Mouse (Mus musculus) regulatory T cell (primary cell): ENCODE data around the gene Zc3h18.

ENCODE experiments used
- in situ Hi-C: fragments of 300-600 bp; cut with MboI, MseI; formaldehyde crosslinking; loops from one replicate; pipeline ENCODE4 v1.15.1; 2025; ENCODE audit warnings: high pct_unique_total_duplicates

The Zc3h18 gene

GRCm38 (mm10) chr8:122383039-122383438 lies 6.6 kb downstream of the Zc3h18 start:
- in situ Hi-C loops, result no loop called here

GRCm38 (mm10) chr8:122389357-122389756 lies 12.9 kb downstream of the Zc3h18 start:
- in situ Hi-C loops, result no loop called here

GRCm38 (mm10) chr8:122390758-122391157 lies 14.3 kb downstream of the Zc3h18 start:
- in situ Hi-C loops, result no loop called here

GRCm38 (mm10) chr8:122393717-122394116 lies 17.3 kb downstream of the Zc3h18 start:
- in situ Hi-C loops, result no loop called here

- in situ Hi-C loops, result no loop called here
These were observed 18.9 kb downstream of the Zc3h18 start for GRCm38 (mm10) chr8:122395291-122395690.

- in situ Hi-C loops, result no loop called here
These were observed 21.8 kb downstream of the Zc3h18 start for GRCm38 (mm10) chr8:122398186-122398585.

GRCm38 (mm10) chr8:122405146-122405805 lies 28.9 kb downstream of the Zc3h18 start:
- in situ Hi-C loops, result no loop called here

GRCm38 (mm10) chr8:122407678-122408077 lies 31.3 kb downstream of the Zc3h18 start:
- in situ Hi-C loops, result no loop called here

- in situ Hi-C loops, result no loop called here
These were observed 37.9 kb downstream of the Zc3h18 start for GRCm38 (mm10) chr8:122414311-122414710.

- in situ Hi-C loops, result no loop called here
These were observed 39.1 kb downstream of the Zc3h18 start for GRCm38 (mm10) chr8:122415554-122415953.

GRCm38 (mm10) chr8:122419881-122420555 lies 43.6 kb downstream of the Zc3h18 start:
- in situ Hi-C loops, result no loop called here

- in situ Hi-C loops, result no loop called here
These were observed 45.1 kb downstream of the Zc3h18 start, which contains the start of gene Il17c for GRCm38 (mm10) chr8:122421376-122422070. TSS of gene Il17c (plus strand) at chr8:122422020.

- in situ Hi-C loops, result no loop called here
These were observed 46.8 kb downstream of the Zc3h18 start for GRCm38 (mm10) chr8:122423217-122423616.

GRCm38 (mm10) chr8:122423659-122424058 lies 47.2 kb downstream of the Zc3h18 start:
- in situ Hi-C loops, result no loop called here

GRCm38 (mm10) chr8:122426145-122426544 lies 49.7 kb downstream of the Zc3h18 start:
- in situ Hi-C loops, result no loop called here

- in situ Hi-C loops, result no loop called here
These were observed 51.2 kb downstream of the Zc3h18 start for GRCm38 (mm10) chr8:122427607-122428006.

GRCm38 (mm10) chr8:122428163-122428562 lies 51.8 kb downstream of the Zc3h18 start:
- in situ Hi-C loops, result no loop called here

- in situ Hi-C loops, result loop anchor here (5.0 kb wide), 2 partner anchors 42 to 148 kb away; partner anchors contain the start of gene Zfpm1
These were observed 53.7 kb downstream of the Zc3h18 start for GRCm38 (mm10) chr8:122430058-122430636.

- in situ Hi-C loops, result loop anchor here (5.0 kb wide), 2 partner anchors 42 to 148 kb away; partner anchors contain the start of gene Zfpm1
These were observed 54.2 kb downstream of the Zc3h18 start for GRCm38 (mm10) chr8:122430646-122431045.

GRCm38 (mm10) chr8:122431694-122432442 lies 55.5 kb downstream of the Zc3h18 start:
- in situ Hi-C loops, result loop anchor here (5.0 kb wide), 2 partner anchors 40 to 150 kb away; partner anchors contain the start of gene Zfpm1
